Mouse (Mus musculus) spleen, adult 2 months (tissue): ENCODE measurements around the gene Pdzrn4. TPM values are rescaled to one million over a fixed set of nuclear protein-coding genes. Genes with fewer than 3 reads are reported as not detected.

ENCODE experiments used
- DNase-seq, 2 experiments: peaks; one replicate each; pipeline versions ENCODE4 v3.0.0 to v3.0.0-alpha.2; 2012 to 2021; ENCODE audit warnings: low spot score in 2 of 2, low read depth in 1 of 2
- H3K27ac ChIP-seq: fragments of 200-500 bp; 2 replicates; pipeline ENCODE4 v1.5.1; 2012; ENCODE audit warnings: low read length, inconsistent platforms; ENCODE audit not compliant: insufficient read depth
- H3K27me3 ChIP-seq: fragments of 200-500 bp; 2 replicates; pipeline ENCODE4 v1.6.1; 2012; ENCODE audit warnings: mild to moderate bottlenecking, moderate library complexity, low read length, inconsistent platforms; ENCODE audit not compliant: control insufficient read depth, insufficient read depth
- H3K36me3 ChIP-seq: fragments of 200-500 bp; 2 replicates; pipeline ENCODE4 v1.6.1; 2012; ENCODE audit warnings: mild to moderate bottlenecking, low read length, inconsistent platforms; ENCODE audit not compliant: control insufficient read depth, insufficient read depth
- H3K4me1 ChIP-seq: fragments of 200-500 bp; 2 replicates; pipeline ENCODE4 v1.6.1; 2011; ENCODE audit warnings: inconsistent platforms; ENCODE audit not compliant: control insufficient read depth, insufficient read depth, insufficient read length
- H3K4me3 ChIP-seq: fragments of 200-500 bp; 2 replicates; pipeline ENCODE4 v1.5.1; 2011; ENCODE audit warnings: mild to moderate bottlenecking, inconsistent platforms; ENCODE audit not compliant: insufficient read depth, insufficient read length; ENCODE audit errors: extremely low read depth
- CTCF ChIP-seq: fragments of 200-500 bp; IDR thresholded peaks from 2 replicates; pipeline ENCODE4 v1.5.1; 2011; ENCODE audit warnings: mild to moderate bottlenecking, inconsistent platforms; ENCODE audit not compliant: insufficient read depth, insufficient read length, insufficient replicate concordance; ENCODE audit errors: extremely low read depth
- POLR2A ChIP-seq: fragments of 200-500 bp; IDR thresholded peaks from 2 replicates; pipeline ENCODE4 v1.6.1; 2011; ENCODE audit warnings: low read depth, low read length, inconsistent platforms
- WGBS: fragments of 180-500 bp; shearing (Covaris S2); methylation state at CpG from one replicate; pipeline ENCODE4 v1.1.7; 2018; 5-methylcytosine and 5-hydroxymethylcytosine counted together
- polyA plus RNA-seq: library from polyadenylated mRNA; depleted of rRNA; stranded (reverse); fragments of >200 nt; gene quantifications from 2 replicates; pipeline ENCODE4 v1.2.3, GENCODE M21; 2012

Gene Pdzrn4
- polyA plus RNA-seq, 1 experiment, result 0.02 TPM

DNA sequence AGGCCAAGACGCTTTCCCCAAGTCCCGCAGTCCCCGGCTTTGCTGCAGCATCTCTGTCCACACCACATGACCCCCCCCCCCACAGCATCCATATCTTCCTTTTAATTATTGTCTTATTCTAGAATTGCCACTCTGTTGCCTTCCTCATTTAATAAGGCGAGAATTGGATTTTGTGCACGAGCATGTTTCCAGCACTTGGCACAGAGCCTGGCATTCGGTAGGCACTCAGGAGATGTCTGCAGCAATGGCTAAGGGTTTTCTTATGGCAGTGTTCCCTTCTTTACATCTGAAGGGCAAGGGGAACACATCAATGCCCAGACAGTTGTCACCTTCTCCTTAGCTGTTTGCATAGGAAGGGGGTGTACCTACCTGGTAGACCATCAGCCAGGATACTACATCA, 282.9 kb downstream of the Pdzrn4 start:
- Histone ChIP-seq H3K4me3 (no peak overlapping the region), H3K27ac (no peak overlapping the region), H3K36me3 (no peaks in the 10 kb centered on the region), H3K27me3 (no peaks in the 10 kb centered on the region), H3K4me1 (no peaks in the 10 kb centered on the region)
- DNase-seq, result no peak
- WGBS, result 93% methylated on average over 6 of the region's 6 CpGs
- TF ChIP-seq POLR2A (no peak), CTCF (no peak)

DNA sequence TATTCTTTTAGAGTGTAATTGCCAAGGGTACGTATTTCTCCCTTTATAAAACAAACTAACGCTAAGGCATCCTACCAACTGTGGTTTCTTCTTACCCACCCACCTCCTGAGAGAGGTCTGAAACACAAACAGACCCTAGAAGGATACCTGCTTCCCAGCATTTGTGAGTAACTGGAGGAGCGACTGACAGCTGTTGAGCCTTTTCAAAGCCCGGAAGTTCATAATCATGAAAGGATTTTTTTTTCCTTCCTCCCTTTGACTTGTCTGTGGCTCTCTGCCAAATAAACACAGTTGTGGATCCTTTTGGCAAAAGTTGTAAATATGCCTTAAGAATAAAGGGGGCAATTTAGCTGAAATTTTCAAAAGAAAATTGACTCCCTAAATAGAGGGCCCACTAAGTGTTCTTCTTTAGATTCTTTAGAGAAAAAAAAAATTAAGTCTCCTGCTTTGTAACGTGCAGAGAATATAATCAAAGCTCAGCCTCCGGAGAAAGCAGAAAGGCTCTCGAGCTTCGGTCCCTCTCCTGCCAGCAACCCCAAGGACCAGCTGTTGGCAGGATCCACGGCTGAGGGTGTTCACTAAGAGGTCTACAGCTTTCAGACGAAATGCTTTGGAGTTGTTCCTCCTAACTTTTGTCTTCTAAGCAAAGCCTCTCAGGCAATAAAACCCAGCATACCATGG, 299.7 kb downstream of the Pdzrn4 start:
- H3K4me1 ChIP-seq, result no peaks in the 10 kb centered on the region
- H3K4me3 ChIP-seq, result no peak overlapping the region
- no peak overlapping the region for H3K27ac ChIP-seq
- 27% methylated on average over 10 of the region's 10 CpGs for WGBS
- H3K27me3 ChIP-seq, result no peaks in the 10 kb centered on the region
- H3K36me3 ChIP-seq, result no peaks in the 10 kb centered on the region
- no peak for DNase-seq
- TF ChIP-seq POLR2A, result no peak
- no peak for TF ChIP-seq CTCF

DNA sequence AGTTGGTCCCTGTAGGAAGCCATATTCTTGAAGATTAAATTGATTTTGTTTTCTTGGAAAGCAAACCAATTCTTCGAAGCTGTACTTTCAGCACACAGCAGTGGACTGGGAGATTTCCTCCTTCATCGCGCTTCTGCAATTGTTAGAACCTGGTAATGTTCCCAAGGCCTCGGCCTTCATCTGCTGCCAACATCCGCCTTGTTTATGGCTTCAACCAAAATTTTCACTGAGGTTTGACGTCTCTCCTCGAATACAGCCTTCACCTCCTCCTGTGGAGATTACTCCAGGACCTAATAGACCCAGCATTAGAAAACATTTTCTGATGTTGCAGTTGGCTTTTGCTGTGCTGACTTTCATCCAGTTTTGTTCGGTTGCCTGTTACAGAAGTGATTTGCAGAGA, 307.5 kb downstream of the Pdzrn4 start:
- Histone ChIP-seq H3K27ac (no peak overlapping the region), H3K27me3 (no peaks in the 10 kb centered on the region), H3K4me3 (no peak overlapping the region), H3K36me3 (no peaks in the 10 kb centered on the region), H3K4me1 (no peaks in the 10 kb centered on the region)
- no peak for DNase-seq
- 86% methylated on average over 8 of the region's 8 CpGs for WGBS
- TF ChIP-seq POLR2A (no peak), CTCF (no peak)

DNA sequence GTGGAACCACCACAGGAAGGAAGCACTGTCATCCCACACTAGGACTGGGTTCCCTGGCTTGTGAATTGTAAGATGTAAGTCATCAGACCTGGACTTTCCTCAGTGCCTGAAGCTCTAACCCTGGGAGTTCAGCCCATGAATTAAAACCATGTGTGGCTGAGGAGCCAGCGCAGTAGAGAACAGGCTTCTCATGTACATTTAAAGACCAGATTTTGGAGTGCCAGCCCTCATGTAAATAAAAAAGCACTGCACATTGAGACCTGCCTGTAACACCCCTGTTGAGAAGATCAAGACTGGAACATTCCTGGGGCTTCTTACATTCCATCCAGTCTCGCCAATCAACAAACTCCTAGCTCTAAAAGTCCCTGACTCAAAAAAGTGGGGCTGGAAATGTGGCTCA, 342.0 kb downstream of the Pdzrn4 start:
- TF ChIP-seq POLR2A (no peak), CTCF (no peak)
- DNase-seq, result no peak
- no peaks in the 10 kb centered on the region for H3K36me3 ChIP-seq
- WGBS, result 80% methylated on average over 2 of the region's 2 CpGs
- no peaks in the 10 kb centered on the region for H3K4me1 ChIP-seq
- H3K4me3 ChIP-seq, result no peak overlapping the region
- no peaks in the 10 kb centered on the region for H3K27me3 ChIP-seq
- no peak overlapping the region for H3K27ac ChIP-seq

DNA sequence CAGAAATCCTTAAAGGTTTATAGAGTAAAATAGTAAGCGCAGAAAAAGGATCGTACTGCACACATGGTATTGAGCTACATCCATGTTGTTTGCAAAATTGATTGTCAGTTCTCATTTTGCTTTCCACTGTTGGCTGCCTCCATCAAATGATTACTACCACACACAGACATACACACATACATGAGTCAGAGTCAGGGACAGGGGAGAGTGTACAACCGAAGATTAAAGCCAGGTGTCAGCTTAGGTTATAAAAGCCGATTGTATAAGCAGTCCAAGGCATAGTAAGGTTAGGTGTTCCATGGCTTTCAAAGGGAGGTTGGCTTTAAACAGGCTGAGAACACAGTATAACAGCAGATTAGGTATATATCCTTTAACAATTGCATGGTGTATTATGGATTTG, 343.2 kb downstream of the Pdzrn4 start:
- no peak for TF ChIP-seq CTCF
- Histone ChIP-seq H3K4me1 (no peaks in the 10 kb centered on the region), H3K4me3 (no peak overlapping the region), H3K36me3 (no peaks in the 10 kb centered on the region), H3K27me3 (no peaks in the 10 kb centered on the region), H3K27ac (no peak overlapping the region)
- DNase-seq, result no peak
- 91% methylated on average over 4 of the region's 4 CpGs for WGBS

DNA sequence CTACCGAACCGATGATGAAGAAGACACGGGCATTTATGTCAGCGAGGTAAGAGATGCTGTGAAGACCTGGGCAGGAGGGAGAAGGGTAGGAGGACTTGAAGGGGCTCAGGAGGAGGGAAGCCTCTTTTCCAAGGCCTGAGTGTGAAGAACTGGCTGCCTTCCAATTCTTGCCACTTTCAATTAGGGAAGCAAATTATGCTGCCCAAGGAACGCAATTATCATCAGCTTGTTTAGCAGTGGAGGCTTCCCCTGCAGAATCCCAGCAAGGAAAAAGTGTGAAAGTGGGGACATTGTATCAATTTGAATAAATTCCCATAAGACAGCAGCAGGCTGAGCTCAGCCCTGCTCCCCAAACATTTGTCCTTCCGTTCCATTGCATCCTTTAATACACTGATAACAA, 346.9 kb downstream of the Pdzrn4 start:
- WGBS, result 88% methylated on average over 6 of the region's 6 CpGs

DNA sequence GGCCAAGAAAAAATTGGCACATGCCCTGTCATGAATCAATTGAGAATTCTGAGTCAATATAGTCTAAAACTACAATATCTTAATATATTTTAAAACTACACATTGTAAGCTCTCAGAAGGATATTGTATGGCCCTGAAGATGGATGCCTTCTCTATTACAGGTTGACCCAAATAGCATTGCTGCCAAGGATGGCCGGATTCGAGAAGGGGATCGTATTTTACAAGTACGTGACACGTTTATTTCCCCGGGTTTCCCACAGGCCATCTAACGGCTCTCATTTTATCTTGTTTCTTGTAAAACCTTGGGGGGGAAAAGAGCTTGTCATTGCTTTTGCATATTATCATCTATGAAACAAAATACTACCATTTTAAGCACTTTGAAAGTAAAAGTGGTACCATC, 349.4 kb downstream of the Pdzrn4 start:
- DNase-seq, result no peak
- 80% methylated on average over 7 of the region's 7 CpGs for WGBS
- no peak overlapping the region for H3K4me3 ChIP-seq
- TF ChIP-seq CTCF, result no peak
- TF ChIP-seq POLR2A, result no peak
- H3K27me3 ChIP-seq, result no peaks in the 10 kb centered on the region
- H3K27ac ChIP-seq, result no peak overlapping the region
- no peaks in the 10 kb centered on the region for H3K36me3 ChIP-seq
- no peaks in the 10 kb centered on the region for H3K4me1 ChIP-seq

More for the DNA sequence above, 346.9 kb downstream of the Pdzrn4 start:
- H3K27ac ChIP-seq, result no peak overlapping the region
- H3K36me3 ChIP-seq, result no peaks in the 10 kb centered on the region
- no peak overlapping the region for H3K4me3 ChIP-seq
- TF ChIP-seq CTCF, result no peak
- no peak for TF ChIP-seq POLR2A
- DNase-seq, result no peak
- H3K4me1 ChIP-seq, result no peaks in the 10 kb centered on the region
- H3K27me3 ChIP-seq, result no peaks in the 10 kb centered on the region

DNA sequence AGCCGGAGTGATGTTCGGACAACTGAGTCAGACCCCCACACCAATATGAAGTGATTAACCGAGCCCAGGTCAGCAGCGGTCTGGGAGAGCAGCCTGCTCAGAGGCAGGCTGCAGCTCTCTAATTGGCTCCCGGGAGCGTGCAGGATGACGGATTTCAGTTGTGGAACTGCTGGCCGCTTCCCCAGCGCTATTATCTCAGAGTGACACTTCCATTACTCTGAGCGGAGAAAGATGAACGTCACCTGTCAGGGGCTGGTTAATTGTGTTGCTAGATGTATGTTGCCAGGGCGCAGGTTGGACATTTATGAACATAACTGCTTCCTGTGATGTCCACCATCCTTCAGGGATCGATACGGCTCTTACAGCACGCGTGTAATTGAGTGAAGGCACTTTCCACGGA, 355.5 kb downstream of the Pdzrn4 start:
- Histone ChIP-seq H3K27ac (no peak overlapping the region), H3K27me3 (no peaks in the 10 kb centered on the region), H3K36me3 (no peaks in the 10 kb centered on the region), H3K4me3 (no peak overlapping the region), H3K4me1 (no peaks in the 10 kb centered on the region)
- no peak for DNase-seq
- TF ChIP-seq POLR2A (no peak), CTCF (no peak)
- 89% methylated on average over 17 of the region's 17 CpGs for WGBS
